Mouse (Mus musculus) cerebellum, adult 11 months (tissue): ENCODE data around the gene Ptch1.

Source experiments
- DNase-seq: peaks from one replicate; pipeline ENCODE4 v3.0.0; 2022

Ptch1 gene

DNA sequence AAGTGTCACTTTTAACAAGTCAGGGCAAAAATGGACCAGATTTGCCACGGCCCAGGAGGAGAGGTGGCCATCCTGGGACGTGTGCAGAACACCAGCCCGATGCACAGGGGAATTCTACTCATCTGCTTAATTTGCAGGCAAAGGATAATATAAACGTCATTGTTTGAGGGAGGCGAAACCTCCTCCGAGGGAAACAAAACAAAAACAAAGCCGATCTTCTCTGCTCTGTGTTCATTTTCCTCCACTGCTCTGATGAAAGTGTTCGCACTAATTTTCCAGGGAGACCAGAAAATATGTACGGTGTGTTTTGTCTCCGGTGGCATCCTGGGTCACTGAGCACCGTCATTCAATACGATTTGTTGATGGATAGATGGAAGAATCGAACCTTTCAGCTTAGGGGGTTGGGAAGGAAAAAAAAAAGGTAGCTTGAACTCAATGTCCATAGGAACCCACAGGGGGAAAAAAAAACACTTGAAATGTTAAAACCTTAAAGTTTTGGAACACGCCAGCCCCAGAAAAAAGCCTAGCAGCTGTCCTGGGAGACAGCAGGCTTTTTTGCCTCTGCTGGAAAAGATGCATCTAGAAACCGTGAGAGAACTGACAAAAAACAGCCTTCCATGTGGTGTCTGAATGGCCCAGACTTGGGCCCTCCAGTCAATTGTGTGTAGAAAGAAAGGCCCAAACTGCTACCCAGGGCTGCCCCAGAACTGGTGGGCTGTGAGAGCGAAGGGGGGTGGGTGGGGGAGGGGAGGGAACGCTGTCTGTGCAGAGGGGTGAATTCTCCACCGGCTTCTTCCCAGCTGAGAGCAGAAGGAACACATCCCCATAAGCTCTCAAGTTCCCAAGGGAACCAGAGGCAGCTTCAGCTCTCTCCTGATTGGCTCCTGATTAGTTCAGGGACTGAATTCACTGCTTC, 86.3 kb downstream of the Ptch1 start:
- no peak for DNase-seq

DNA sequence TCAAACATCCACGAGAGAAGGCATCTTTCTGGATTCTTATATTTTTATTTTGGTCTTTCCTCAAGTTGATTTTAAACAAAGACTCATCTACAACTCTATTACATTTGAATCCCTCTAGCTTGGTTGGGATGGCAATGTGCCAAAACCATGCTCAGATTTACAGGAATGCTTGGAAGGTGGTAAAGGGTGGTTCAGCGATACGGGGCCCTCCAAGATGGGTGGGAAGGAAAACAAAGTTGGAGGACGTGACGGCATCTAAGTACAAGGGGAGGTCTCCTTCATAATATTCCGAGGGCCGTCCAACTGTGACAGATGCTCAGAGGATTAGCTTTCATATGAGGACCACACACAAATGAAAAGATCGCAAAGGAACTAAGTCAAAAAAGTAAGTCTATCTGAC, 98.0 kb downstream of the Ptch1 start:
- DNase-seq, result no peak
